Mouse (Mus musculus) neural tube, embryonic 14.5 days (tissue): ENCODE measurements around the gene Greb1. TPM values are rescaled to one million over a fixed set of nuclear protein-coding genes. Genes with fewer than 3 reads are reported as not detected.

Experiments used
- ATAC-seq: fragments of 200-750 bp; cut with Nextera tagmentation; 2 replicates; pipeline ENCODE4 v1.8.0; 2017; ENCODE audit warnings: low read depth, mild to moderate bottlenecking, moderate TSS enrichment, moderate library complexity
- H3K27ac ChIP-seq: fragments of 300-500 bp; sonication (generic); 2 replicates; pipeline ENCODE4 v1.5.1; 2014; ENCODE audit warnings: low read depth, mild to moderate bottlenecking, control low read depth, low read length, moderate library complexity, mixed read lengths
- H3K27me3 ChIP-seq: fragments of 300-500 bp; sonication (generic); 2 replicates; pipeline ENCODE4 v1.6.1; 2014; ENCODE audit warnings: low read length; ENCODE audit not compliant: control insufficient read depth, insufficient read depth
- H3K36me3 ChIP-seq: fragments of 300-500 bp; sonication (generic); 2 replicates; pipeline ENCODE4 v1.6.1; 2014; ENCODE audit warnings: low read length, mixed read lengths; ENCODE audit not compliant: control insufficient read depth, insufficient read depth
- H3K4me1 ChIP-seq: fragments of 300-500 bp; sonication (generic); 2 replicates; pipeline ENCODE4 v1.6.1; 2014; ENCODE audit warnings: low read length; ENCODE audit not compliant: control insufficient read depth, insufficient read depth
- H3K4me2 ChIP-seq: fragments of 300-500 bp; sonication (generic); 2 replicates; pipeline ENCODE4 v1.6.1; 2014; ENCODE audit warnings: mild to moderate bottlenecking, low read depth, low read length, control low read depth
- H3K4me3 ChIP-seq: fragments of 300-500 bp; sonication (generic); 2 replicates; pipeline ENCODE4 v1.5.1; 2014; ENCODE audit warnings: low read depth, low read length, control low read depth, mixed read lengths
- H3K9ac ChIP-seq: fragments of 300-500 bp; sonication (generic); replicated peaks from 2 replicates; pipeline ENCODE4 v1.6.1; 2014; ENCODE audit warnings: low read depth, mild to moderate bottlenecking, control low read depth, low read length, mixed read lengths
- H3K9me3 ChIP-seq: fragments of 300-500 bp; sonication (generic); 2 replicates; pipeline ENCODE4 v1.6.1; 2016; ENCODE audit warnings: low read length; ENCODE audit not compliant: control insufficient read depth
- WGBS: fragments of 180-500 bp; shearing (Covaris S2); extraction: QIAGEN DNeasy Blood & Tissue Kit; methylation state at CpG from one replicate; pipeline ENCODE4 v1.1.7; 2014; 5-methylcytosine and 5-hydroxymethylcytosine counted together
- polyA plus RNA-seq: library from polyadenylated mRNA; unstranded; fragments of >200 nt; fragmentation: Nextera tagmentation; extraction: Ambion mirVana; gene quantifications from 2 replicates; pipeline ENCODE4 v1.2.1, GENCODE M21; 2014

The Greb1 gene
- polyA plus RNA-seq, 1 experiment from 2014 or later: 1.3 TPM

GRCm38 (mm10) chr12:16646780-16647409 is 153.8 kb downstream of the Greb1 start:
- Histone ChIP-seq H3K9me3 (no peaks in the 10 kb centered on the region), H3K27me3 (no peaks in the 10 kb centered on the region), H3K27ac (no peak overlapping the region), H3K9ac (no peak overlapping the region), H3K4me3 (no peak overlapping the region), H3K36me3 (no peaks in the 10 kb centered on the region), H3K4me2 (no peak overlapping the region), H3K4me1 (no peaks in the 10 kb centered on the region)
- 61% methylated on average over 9 of the region's 9 CpGs for WGBS
- ATAC-seq: no peak

GRCm38 (mm10) chr12:16644698-16645097 is 156.0 kb downstream of the Greb1 start:
- no peak for ATAC-seq
- Histone ChIP-seq H3K4me3 (no peak overlapping the region), H3K27me3 (no peaks in the 10 kb centered on the region), H3K4me1 (no peaks in the 10 kb centered on the region), H3K27ac (peak overlapping the region; percentile 60; the same call in 1 of the 2 replicates), H3K9ac (no peak overlapping the region), H3K4me2 (no peak overlapping the region), H3K36me3 (no peaks in the 10 kb centered on the region), H3K9me3 (no peaks in the 10 kb centered on the region)
- 50% methylated on average over 8 of the region's 8 CpGs for WGBS

GRCm38 (mm10) chr12:16643508-16644345 is 157.0 kb downstream of the Greb1 start:
- Histone ChIP-seq H3K4me1 (no peaks in the 10 kb centered on the region), H3K9ac (no peak overlapping the region), H3K27me3 (no peaks in the 10 kb centered on the region), H3K36me3 (no peaks in the 10 kb centered on the region), H3K4me2 (no peak overlapping the region), H3K4me3 (no peak overlapping the region), H3K27ac (peak overlapping the region; percentile 60), H3K9me3 (no peaks in the 10 kb centered on the region)
- peak; percentile 89 for ATAC-seq
- 30% methylated on average over 12 of the region's 12 CpGs for WGBS

- no peaks in the 10 kb centered on the region for H3K27me3 ChIP-seq
- no peak for ATAC-seq
- no peak overlapping the region for H3K27ac ChIP-seq
- no peak overlapping the region for H3K4me2 ChIP-seq
- WGBS: 65% methylated on average over 5 of the region's 5 CpGs
- H3K4me3 ChIP-seq: no peak overlapping the region
- H3K9ac ChIP-seq: no peak overlapping the region
- H3K36me3 ChIP-seq: no peaks in the 10 kb centered on the region
- no peaks in the 10 kb centered on the region for H3K4me1 ChIP-seq
- no peaks in the 10 kb centered on the region for H3K9me3 ChIP-seq
These were observed 158.7 kb downstream of the Greb1 start for GRCm38 (mm10) chr12:16642000-16642399.

GRCm38 (mm10) chr12:16640075-16640474 is 160.6 kb downstream of the Greb1 start:
- H3K9ac ChIP-seq: no peak overlapping the region
- no peak overlapping the region for H3K27ac ChIP-seq
- H3K36me3 ChIP-seq: no peaks in the 10 kb centered on the region
- no peak for ATAC-seq
- no peak overlapping the region for H3K4me3 ChIP-seq
- WGBS: 92% methylated on average over 6 of the region's 6 CpGs
- no peaks in the 10 kb centered on the region for H3K9me3 ChIP-seq
- no peak overlapping the region for H3K4me2 ChIP-seq
- no peaks in the 10 kb centered on the region for H3K27me3 ChIP-seq
- no peaks in the 10 kb centered on the region for H3K4me1 ChIP-seq

- no peak overlapping the region for H3K4me3 ChIP-seq
- H3K4me2 ChIP-seq: no peak overlapping the region
- no peak overlapping the region for H3K9ac ChIP-seq
- no peaks in the 10 kb centered on the region for H3K27me3 ChIP-seq
- no peaks in the 10 kb centered on the region for H3K4me1 ChIP-seq
- ATAC-seq: no peak
- H3K9me3 ChIP-seq: no peaks in the 10 kb centered on the region
- no peaks in the 10 kb centered on the region for H3K36me3 ChIP-seq
- H3K27ac ChIP-seq: no peak overlapping the region
- 72% methylated on average over 12 of the region's 12 CpGs for WGBS
These were observed 161.5 kb downstream of the Greb1 start for GRCm38 (mm10) chr12:16639078-16639771.

GRCm38 (mm10) chr12:16635816-16636215 is 164.9 kb downstream of the Greb1 start:
- H3K4me1 ChIP-seq: no peaks in the 10 kb centered on the region
- WGBS: 76% methylated on average over 6 of the region's 6 CpGs
- no peak overlapping the region for H3K4me2 ChIP-seq

GRCm38 (mm10) chr12:16634075-16634813 is 166.4 kb downstream of the Greb1 start:
- Histone ChIP-seq H3K27me3 (no peaks in the 10 kb centered on the region), H3K36me3 (no peaks in the 10 kb centered on the region), H3K9ac (no peak overlapping the region), H3K4me1 (no peaks in the 10 kb centered on the region), H3K4me2 (no peak overlapping the region), H3K27ac (no peak overlapping the region), H3K9me3 (no peaks in the 10 kb centered on the region), H3K4me3 (no peak overlapping the region)
- peak; percentile 28; the same call in 1 of the 2 replicates for ATAC-seq
- WGBS: 62% methylated on average over 14 of the region's 14 CpGs

More at GRCm38 (mm10) chr12:16635816-16636215, 164.9 kb downstream of the Greb1 start:
- no peak for ATAC-seq
- no peaks in the 10 kb centered on the region for H3K9me3 ChIP-seq
- H3K4me3 ChIP-seq: no peak overlapping the region
- no peak overlapping the region for H3K27ac ChIP-seq
- no peak overlapping the region for H3K9ac ChIP-seq
- no peaks in the 10 kb centered on the region for H3K27me3 ChIP-seq
- H3K36me3 ChIP-seq: no peaks in the 10 kb centered on the region
